Mouse (Mus musculus) MEL (cell line): ENCODE measurements around the gene Prkar1a.

Experiments
- CTCF ChIP-seq, 3 experiments: IDR thresholded peaks in 2 of 3; conservative IDR thresholded peaks in 1 of 3; 2 replicates each; pipeline ENCODE4 v1.5.1; 2011 to 2012; ENCODE audit warnings: low read length in 3 of 3, low read depth in 2 of 3, mild to moderate bottlenecking in 2 of 3, improper control_type of control experiment in 1 of 3, inconsistent platforms in 1 of 3, mixed read lengths in 1 of 3, moderate library complexity in 1 of 3; ENCODE audit not compliant: control insufficient read depth in 1 of 3, insufficient read depth in 1 of 3, poor library complexity in 1 of 3, severe bottlenecking in 1 of 3
- ETS1 ChIP-seq: IDR thresholded peaks from 2 replicates; pipeline ENCODE4 v1.6.1; 2012; ENCODE audit warnings: low read depth, mild to moderate bottlenecking, inconsistent platforms, low read length, improper control_type of control experiment, moderate library complexity
- MEF2A ChIP-seq: IDR thresholded peaks from 2 replicates; pipeline ENCODE4 v1.6.1; 2014; ENCODE audit warnings: low read depth, mild to moderate bottlenecking, inconsistent platforms, low read length, improper control_type of control experiment; ENCODE audit not compliant: poor library complexity, insufficient replicate concordance, severe bottlenecking; ENCODE audit errors: extremely low read depth
- NRF1 ChIP-seq: IDR thresholded peaks from 2 replicates; pipeline ENCODE4 v1.6.1; 2014; ENCODE audit warnings: low read depth, mild to moderate bottlenecking, inconsistent platforms, low read length, improper control_type of control experiment, moderate library complexity; ENCODE audit not compliant: poor library complexity, insufficient read depth, severe bottlenecking
- POLR2A ChIP-seq, 2 experiments: IDR thresholded peaks; 2 replicates each; pipeline ENCODE4 v1.6.1; 2011 to 2012; ENCODE audit warnings: low read length in 2 of 2, mild to moderate bottlenecking in 2 of 2, control low read depth in 1 of 2, improper control_type of control experiment in 1 of 2, low read depth in 1 of 2, moderate library complexity in 1 of 2; ENCODE audit not compliant: control insufficient read depth in 1 of 2, insufficient read depth in 1 of 2, poor library complexity in 1 of 2
- SIN3A ChIP-seq: IDR thresholded peaks from 2 replicates; pipeline ENCODE4 v1.6.1; 2012; ENCODE audit warnings: low read length, improper control_type of control experiment, inconsistent platforms
- TBP ChIP-seq: IDR thresholded peaks from 2 replicates; pipeline ENCODE4 v1.8.0; 2011; ENCODE audit warnings: low read depth, low read length, improper control_type of control experiment
- TCF12 ChIP-seq: IDR thresholded peaks from 2 replicates; pipeline ENCODE4 v1.6.1; 2014; ENCODE audit warnings: low read depth, mild to moderate bottlenecking, inconsistent platforms, low read length, improper control_type of control experiment, moderate library complexity
- USF1 ChIP-seq: IDR thresholded peaks from 2 replicates; pipeline ENCODE4 v1.6.1; 2014; ENCODE audit warnings: low read depth, mild to moderate bottlenecking, inconsistent platforms, low read length, improper control_type of control experiment, moderate library complexity
- ZC3H11A ChIP-seq: IDR thresholded peaks from 2 replicates; pipeline ENCODE4 v1.6.1; 2012; ENCODE audit warnings: low read depth, mild to moderate bottlenecking, inconsistent platforms, low read length, improper control_type of control experiment
- ZMIZ1 ChIP-seq: IDR thresholded peaks from 2 replicates; pipeline ENCODE4 v1.6.1; 2012; ENCODE audit warnings: low read depth, mild to moderate bottlenecking, inconsistent platforms, low read length, improper control_type of control experiment, moderate library complexity
- ZNF384 ChIP-seq: IDR thresholded peaks from 2 replicates; pipeline ENCODE4 v1.6.1; 2012; ENCODE audit warnings: low read depth, mild to moderate bottlenecking, inconsistent platforms, low read length, improper control_type of control experiment

DNA sequence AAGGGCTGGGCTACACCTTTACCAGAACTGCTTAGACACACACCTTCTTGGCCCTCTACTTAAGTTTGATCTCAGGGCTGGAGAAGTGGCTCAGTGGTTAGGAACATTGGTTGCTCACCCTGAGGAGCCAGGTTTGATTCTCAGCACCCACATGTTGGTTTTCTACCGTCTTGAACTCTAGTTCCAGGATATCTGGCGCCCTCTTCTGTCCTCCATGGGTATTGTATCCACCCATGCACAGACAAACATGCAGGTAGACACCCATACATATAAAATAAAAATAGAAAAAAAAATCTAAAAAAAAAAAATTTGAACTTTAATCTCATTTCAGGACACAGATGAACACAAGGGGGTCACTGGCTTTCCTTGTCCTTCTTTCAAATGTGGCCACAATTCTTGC, 50.6 kb downstream of the Prkar1a start:
- no peak for TF ChIP-seq SIN3A
- TF ChIP-seq ZNF384: no peak
- TF ChIP-seq CTCF (IDR thresholded peaks at IDR 0.05 in 2 of 3, conservative IDR thresholded peaks at IDR 0.05 in 1 of 3; ENCODE audit: control insufficient read depth in 1 of 3, insufficient read depth in 1 of 3, low read depth in 2 of 3, low read length in 3 of 3, poor library complexity in 1 of 3, severe bottlenecking in 1 of 3): peak; percentile 10 to 41 (median 21); a peak in 4 of 6 replicates
- no peak for TF ChIP-seq MEF2A
- no peak for TF ChIP-seq POLR2A (IDR thresholded peaks at IDR 0.05; ENCODE audit: control insufficient read depth in 1 of 2, insufficient read depth in 1 of 2, low read depth in 1 of 2, low read length in 2 of 2, poor library complexity in 1 of 2)
- TF ChIP-seq TCF12: no peak
- no peak for TF ChIP-seq ETS1
- no peak for TF ChIP-seq ZMIZ1
- TF ChIP-seq ZC3H11A: no peak
- TF ChIP-seq TBP: no peak
- TF ChIP-seq USF1: no peak
- TF ChIP-seq NRF1: no peak
